Mouse (Mus musculus): Measurements from ENCODE around the gene F3. TPM values are rescaled to one million over a fixed set of nuclear protein-coding genes. Genes with fewer than 3 reads are reported as not detected.
"Not testable (repeated sequence)": the region's sequence is repeated elsewhere in the genome, so short reads cannot be mapped to it uniquely, and the experiment has no call there.

The F3 gene
- polyA plus RNA-seq, 1 experiment from 2014 or later, result 6.9 TPM

DNA sequence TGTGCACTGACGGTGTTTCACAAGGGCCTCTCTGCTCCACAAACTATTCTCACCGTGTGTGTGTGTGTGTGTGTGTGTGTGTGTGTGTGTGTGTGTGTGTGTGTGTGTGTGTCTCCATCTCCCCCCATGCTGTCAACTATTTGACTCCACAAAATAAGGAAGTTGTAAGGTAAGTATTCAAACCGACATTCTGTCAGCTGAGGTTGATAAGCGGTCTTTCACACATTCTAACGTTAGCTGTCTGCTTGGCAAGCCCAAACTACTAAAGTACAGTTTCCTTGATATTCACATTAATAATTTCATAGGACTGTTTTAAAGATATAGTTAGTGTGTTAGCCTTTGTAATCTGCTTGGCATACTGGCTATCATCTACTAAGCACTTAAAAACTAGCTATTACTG lies 43.5 kb downstream of the F3 start:
- no peak overlapping the region for H3K27ac ChIP-seq (replicated peaks in 1 of 2; ENCODE audit: control insufficient read depth in 1 of 2, insufficient read depth in 1 of 2, low read depth in 2 of 2, low read length in 2 of 2)
- no peak for ATAC-seq (ENCODE audit: insufficient number of reproducible peaks, insufficient read depth, low FRiP score, low read depth)
- no peak overlapping the region for H3K4me3 ChIP-seq (ENCODE audit: control insufficient read depth in 1 of 2, insufficient read depth in 1 of 2, low read depth in 1 of 2, low read length in 2 of 2)
- H3K36me3 ChIP-seq (ENCODE audit: control insufficient read depth, insufficient read depth, low read length), result peaks cover 74% of the 10 kb centered on the region
- no peaks in the 10 kb centered on the region for H3K4me1 ChIP-seq (ENCODE audit: control insufficient read depth in 2 of 2, insufficient read depth in 2 of 2, low read length in 2 of 2)
- H3K27me3 ChIP-seq (ENCODE audit: control insufficient read depth, insufficient read depth, low read length), result no peaks in the 10 kb centered on the region
- H3K9ac ChIP-seq (ENCODE audit: low read length), result no peak overlapping the region
- H3K4me2 ChIP-seq (ENCODE audit: low read length), result no peak overlapping the region
- no peaks in the 10 kb centered on the region for H3K9me3 ChIP-seq (ENCODE audit: control insufficient read depth, low read length)
- 66% methylated on average over 5 of the region's 5 CpGs for WGBS

DNA sequence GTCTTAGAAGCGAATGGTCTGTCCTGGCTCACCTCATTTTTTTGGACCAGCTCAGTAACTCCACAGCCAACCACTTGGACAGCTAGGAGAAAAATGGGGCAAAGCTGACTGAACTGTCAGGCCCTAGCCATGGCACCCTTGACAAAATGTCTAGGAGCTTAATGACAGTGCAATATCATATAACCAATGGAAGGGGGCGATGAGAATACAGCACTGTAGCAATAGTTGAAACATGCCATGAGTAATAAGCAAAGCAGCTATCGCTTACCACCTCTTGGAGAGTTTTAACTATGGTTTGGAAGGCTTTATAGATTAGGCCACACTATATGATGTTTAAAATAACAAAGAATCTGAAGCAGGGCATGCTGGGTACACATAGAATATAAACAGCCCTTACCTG lies 45.4 kb downstream of the F3 start:
- no peaks in the 10 kb centered on the region for H3K27me3 ChIP-seq (ENCODE audit: control insufficient read depth, insufficient read depth, low read length)
- H3K4me3 ChIP-seq (ENCODE audit: control insufficient read depth in 1 of 2, insufficient read depth in 1 of 2, low read depth in 1 of 2, low read length in 2 of 2), result no peak overlapping the region
- no peaks in the 10 kb centered on the region for H3K4me1 ChIP-seq (ENCODE audit: control insufficient read depth in 2 of 2, insufficient read depth in 2 of 2, low read length in 2 of 2)
- WGBS, result 94% methylated on average over 3 of the region's 3 CpGs
- no peak overlapping the region for H3K27ac ChIP-seq (replicated peaks in 1 of 2; ENCODE audit: control insufficient read depth in 1 of 2, insufficient read depth in 1 of 2, low read depth in 2 of 2, low read length in 2 of 2)
- peaks cover 84% of the 10 kb centered on the region for H3K36me3 ChIP-seq (ENCODE audit: control insufficient read depth, insufficient read depth, low read length)
- H3K9me3 ChIP-seq (ENCODE audit: control insufficient read depth, low read length), result no peaks in the 10 kb centered on the region
- H3K9ac ChIP-seq (ENCODE audit: low read length), result no peak overlapping the region
- H3K4me2 ChIP-seq (ENCODE audit: low read length), result no peak overlapping the region
- ATAC-seq (ENCODE audit: insufficient number of reproducible peaks, insufficient read depth, low FRiP score, low read depth), result no peak

DNA sequence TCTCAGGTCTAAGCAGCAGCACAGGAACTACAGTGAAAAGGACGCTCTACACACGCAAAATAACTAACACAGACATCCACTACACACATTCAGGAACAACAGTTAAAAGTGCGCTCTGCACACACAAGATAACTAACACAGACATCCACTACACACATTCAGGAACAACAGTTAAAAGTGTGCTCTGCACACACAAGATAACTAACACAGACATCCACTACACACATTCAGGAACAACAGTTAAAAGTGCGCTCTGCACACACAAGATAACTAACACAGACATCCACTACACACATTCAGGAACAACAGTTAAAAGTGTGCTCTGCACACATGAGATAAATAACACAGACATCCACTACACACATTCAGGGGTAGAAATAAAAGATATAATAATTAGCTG lies 50.0 kb downstream of the F3 start:
- not testable (repeated sequence) for H3K4me3 ChIP-seq (ENCODE audit: control insufficient read depth in 1 of 2, insufficient read depth in 1 of 2, low read depth in 1 of 2, low read length in 2 of 2); H3K9ac ChIP-seq (ENCODE audit: low read length); H3K27ac ChIP-seq (replicated peaks in 1 of 2; ENCODE audit: control insufficient read depth in 1 of 2, insufficient read depth in 1 of 2, low read depth in 2 of 2, low read length in 2 of 2); ATAC-seq (ENCODE audit: insufficient number of reproducible peaks, insufficient read depth, low FRiP score, low read depth); H3K9me3 ChIP-seq (ENCODE audit: control insufficient read depth, low read length); H3K4me1 ChIP-seq (ENCODE audit: control insufficient read depth in 2 of 2, insufficient read depth in 2 of 2, low read length in 2 of 2); H3K4me2 ChIP-seq (ENCODE audit: low read length); H3K27me3 ChIP-seq (ENCODE audit: control insufficient read depth, insufficient read depth, low read length)
- peaks cover 76% of the 10 kb centered on the region for H3K36me3 ChIP-seq (ENCODE audit: control insufficient read depth, insufficient read depth, low read length)
- WGBS, result 93% methylated on average over 4 of the region's 4 CpGs

DNA sequence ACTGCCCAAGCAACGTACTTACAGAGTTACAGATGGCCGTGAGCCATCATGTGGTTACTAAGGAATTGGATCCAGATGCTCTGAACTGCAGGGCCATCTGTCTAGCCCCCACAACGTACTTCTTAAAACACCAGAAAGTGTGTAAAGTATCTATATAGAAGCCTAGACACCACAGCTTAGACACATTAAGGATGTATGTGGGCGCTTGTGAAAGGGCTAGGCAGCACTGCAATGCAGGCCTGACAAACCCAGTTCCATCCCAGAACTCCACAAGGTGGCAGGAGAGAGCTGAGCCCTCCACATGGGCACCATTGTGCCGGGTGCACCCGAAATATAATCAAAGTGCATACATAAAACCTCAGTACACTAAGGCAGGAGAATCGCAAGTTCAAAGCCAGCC lies 54.6 kb downstream of the F3 start:
- Histone ChIP-seq H3K27ac (replicated peaks in 1 of 2; ENCODE audit: control insufficient read depth in 1 of 2, insufficient read depth in 1 of 2, low read depth in 2 of 2, low read length in 2 of 2) (no peak overlapping the region), H3K36me3 (ENCODE audit: control insufficient read depth, insufficient read depth, low read length) (peaks cover 62% of the 10 kb centered on the region)

DNA sequence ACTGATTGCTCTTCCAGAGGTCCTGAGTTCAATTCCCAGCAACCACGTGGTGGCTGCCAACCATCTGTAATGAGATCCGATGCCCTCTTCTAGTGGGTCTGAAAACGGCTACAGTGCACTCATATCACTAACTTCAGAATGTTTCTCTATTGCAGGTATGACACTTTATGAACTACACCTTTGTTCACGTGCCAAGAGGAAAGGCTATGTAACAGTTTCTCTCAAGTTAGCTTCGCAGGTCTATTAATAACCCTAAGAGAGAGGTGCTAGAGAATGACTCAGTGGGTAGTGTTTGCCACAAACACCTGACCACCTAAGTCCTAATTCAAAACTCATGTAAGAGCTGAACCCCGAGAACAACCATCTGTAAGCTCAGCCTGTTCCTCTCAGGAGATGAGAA lies 59.7 kb downstream of the F3 start:
- H3K4me3 ChIP-seq (ENCODE audit: control insufficient read depth in 1 of 2, insufficient read depth in 1 of 2, low read depth in 1 of 2, low read length in 2 of 2), result no peak overlapping the region
- H3K9me3 ChIP-seq (ENCODE audit: control insufficient read depth, low read length), result no peaks in the 10 kb centered on the region
- H3K4me1 ChIP-seq (ENCODE audit: control insufficient read depth in 2 of 2, insufficient read depth in 2 of 2, low read length in 2 of 2), result peaks cover 0 to 2% of the 10 kb centered on the region in 2 experiments; a peak in 1 of 4 replicates
- ATAC-seq (ENCODE audit: insufficient number of reproducible peaks, insufficient read depth, low FRiP score, low read depth), result no peak
- H3K4me2 ChIP-seq (ENCODE audit: low read length), result no peak overlapping the region
- H3K27ac ChIP-seq (replicated peaks in 1 of 2; ENCODE audit: control insufficient read depth in 1 of 2, insufficient read depth in 1 of 2, low read depth in 2 of 2, low read length in 2 of 2), result no peak overlapping the region
- WGBS, result 60% methylated on average over 6 of the region's 6 CpGs
- H3K9ac ChIP-seq (ENCODE audit: low read length), result no peak overlapping the region
- H3K27me3 ChIP-seq (ENCODE audit: control insufficient read depth, insufficient read depth, low read length), result no peaks in the 10 kb centered on the region
- peaks cover 36% of the 10 kb centered on the region for H3K36me3 ChIP-seq (ENCODE audit: control insufficient read depth, insufficient read depth, low read length)

More for the DNA sequence above, 54.6 kb downstream of the F3 start:
- no peak overlapping the region for H3K9ac ChIP-seq (ENCODE audit: low read length)
- no peaks in the 10 kb centered on the region for H3K27me3 ChIP-seq (ENCODE audit: control insufficient read depth, insufficient read depth, low read length)
- H3K4me3 ChIP-seq (ENCODE audit: control insufficient read depth in 1 of 2, insufficient read depth in 1 of 2, low read depth in 1 of 2, low read length in 2 of 2), result no peak overlapping the region
- H3K4me2 ChIP-seq (ENCODE audit: low read length), result no peak overlapping the region
- H3K4me1 ChIP-seq (ENCODE audit: control insufficient read depth in 2 of 2, insufficient read depth in 2 of 2, low read length in 2 of 2), result no peaks in the 10 kb centered on the region
- 67% methylated on average over 7 of the region's 7 CpGs for WGBS
- no peak for ATAC-seq (ENCODE audit: insufficient number of reproducible peaks, insufficient read depth, low FRiP score, low read depth)
- H3K9me3 ChIP-seq (ENCODE audit: control insufficient read depth, low read length), result no peaks in the 10 kb centered on the region

Other genes with a start within 250 kb of the F3 start
- gene Slc44a3, start 191.1 kb upstream of the F3 start, polyA plus RNA-seq (2014; fragmentation: Nextera tagmentation; extraction: Ambion mirVana), result 0.80 and 1.5 TPM in 2 replicates
- not detected in 2 replicates for gene 4930432M17Rik, start 52.8 kb upstream of the F3 start, polyA plus RNA-seq (2014; fragmentation: Nextera tagmentation; extraction: Ambion mirVana)
- gene Abcd3, start 91.8 kb downstream of the F3 start, polyA plus RNA-seq (2014; fragmentation: Nextera tagmentation; extraction: Ambion mirVana), result 47.3 and 49.5 TPM in 2 replicates
- 65.1 and 68.4 TPM in 2 replicates for gene Arhgap29, start 229.0 kb downstream of the F3 start, polyA plus RNA-seq (2014; fragmentation: Nextera tagmentation; extraction: Ambion mirVana)

Data from heart, embryonic 14.5 days (tissue).